9 mouse cellular contexts compared by ENCODE assay signal in genomic region chr17:34895724-34896123, GRCm38 (mm10). TPM values are rescaled to one million over a fixed set of nuclear protein-coding genes. Genes with fewer than 3 reads are reported as not detected.
DNase-seq lines count a peak whose midpoint lies in the region; ATAC-seq and TF ChIP-seq lines count a peak whose summit lies in the region.
"Had no signal": no experiment of that assay in that cellular context is flagged by ENCODE, and none has a peak within 500 bp of the region (broad histone marks: within the 10 kb centered on the region; RNA-seq: fewer than 3 reads in every experiment).

No protein-coding gene starts in this region.

- H3K9me3 ChIP-seq in forebrain, embryonic 10.5 days = peaks cover 8% of the 10 kb centered on the region; the same call in 1 of the 2 replicates
- H3K9me3 ChIP-seq in hindbrain, embryonic 15.5 days = no peaks in the 10 kb centered on the region
- H3K9me3 ChIP-seq in midbrain, embryonic 16.5 days (replicated peaks; ENCODE audit: control insufficient read depth, low read length, poor library complexity, severe bottlenecking) = no peaks in the 10 kb centered on the region

- H3K4me3 ChIP-seq in forebrain, embryonic 10.5 days = peak overlapping the region; percentile 98
- peak overlapping the region; percentile 74 for H3K4me3 ChIP-seq in hindbrain, embryonic 15.5 days
- H3K4me3 ChIP-seq in midbrain, embryonic 16.5 days (ENCODE audit: low read depth, low read length) = peak overlapping the region; percentile 81
- H3K4me3 ChIP-seq in left cerebral cortex, adult 2 months = no peak overlapping the region

- ATAC-seq in hindbrain, embryonic 15.5 days (ENCODE audit: low FRiP score, low read depth) = no peak
- ATAC-seq in midbrain, embryonic 16.5 days = no peak

- peak overlapping the region; percentile 99 for H3K27ac ChIP-seq in forebrain, embryonic 10.5 days
- peak overlapping the region; percentile 91 for H3K27ac ChIP-seq in hindbrain, embryonic 15.5 days (replicated peaks)
- H3K27ac ChIP-seq in midbrain, embryonic 16.5 days (ENCODE audit: low read length) = peak overlapping the region; percentile 95
- H3K27ac ChIP-seq in left cerebral cortex, adult 2 months = no peak overlapping the region

- peaks cover 23% of the 10 kb centered on the region for H3K36me3 ChIP-seq in forebrain, embryonic 10.5 days (replicated peaks)
- no peaks in the 10 kb centered on the region; the same call in 1 of the 2 replicates for H3K36me3 ChIP-seq in hindbrain, embryonic 15.5 days
- H3K36me3 ChIP-seq in midbrain, embryonic 16.5 days (ENCODE audit: control insufficient read depth, insufficient read depth, low read length) = peaks cover 4% of the 10 kb centered on the region; the same call in 1 of the 2 replicates

- DNase-seq in kidney, postnatal 10 days = peak; percentile 22
- DNase-seq in kidney, adult 8-10 months = no peak
- DNase-seq in forebrain, embryonic 10.5 days (ENCODE audit: extremely low spot score, low spot score) = no peak
- no peak for DNase-seq in left cerebral cortex, adult 2 months (ENCODE audit: extremely low spot score in 1 of 2, low spot score in 2 of 2)
- no peak for DNase-seq in spleen, postnatal 10 days (ENCODE audit: low spot score in 2 of 2)
- no peak for DNase-seq in urinary bladder, postnatal 4 days (ENCODE audit: low spot score in 2 of 2)

- no peak for TF ChIP-seq CTCF in left cerebral cortex, adult 2 months (IDR thresholded peaks at IDR 0.05)

- intact Hi-C loops in left cerebral cortex, adult 2 months (cut with DNase I) = loop anchor here (10.0 kb wide), 1 partner anchor 771 kb away; the partner anchor contains the start of gene Brd2

- no peaks in the 10 kb centered on the region for H3K27me3 ChIP-seq in forebrain, embryonic 10.5 days (ENCODE audit: poor library complexity, severe bottlenecking)
- no peaks in the 10 kb centered on the region for H3K27me3 ChIP-seq in hindbrain, embryonic 15.5 days
- H3K27me3 ChIP-seq in midbrain, embryonic 16.5 days (ENCODE audit: control insufficient read depth, insufficient read depth, low read depth, low read length) = no peaks in the 10 kb centered on the region

- 95% methylated on average over 15 of the region's 15 CpGs for WGBS in forebrain, embryonic 10.5 days
- 90% methylated on average over 15 of the region's 15 CpGs for WGBS in hindbrain, embryonic 15.5 days
- WGBS in midbrain, embryonic 16.5 days = 86% methylated on average over 15 of the region's 15 CpGs

- peaks cover 70% of the 10 kb centered on the region for H3K4me1 ChIP-seq in forebrain, embryonic 10.5 days
- H3K4me1 ChIP-seq in hindbrain, embryonic 15.5 days (replicated peaks) = peaks cover 47% of the 10 kb centered on the region
- H3K4me1 ChIP-seq in midbrain, embryonic 16.5 days (ENCODE audit: control insufficient read depth, insufficient read depth, low read length) = peaks cover 40% of the 10 kb centered on the region

- H3K4me2 ChIP-seq in hindbrain, embryonic 15.5 days = peak overlapping the region; percentile 96
- H3K4me2 ChIP-seq in midbrain, embryonic 16.5 days (ENCODE audit: low read length) = peak overlapping the region; percentile 93

- H3K9ac ChIP-seq in hindbrain, embryonic 15.5 days = peak overlapping the region; percentile 81
- H3K9ac ChIP-seq in midbrain, embryonic 16.5 days (ENCODE audit: low read depth, low read length) = peak overlapping the region; percentile 96

RNA-seq across cellular contexts. Expression of gene C2, which starts 2.3 kb away (rescaled TPM):
- 0.83 and 1.7 TPM in 2 replicates for polyA plus RNA-seq in forebrain, embryonic 10.5 days (2016; fragmentation: Nextera tagmentation; extraction: Ambion mirVana)
- polyA plus RNA-seq in hindbrain, embryonic 15.5 days (2015; fragmentation: Nextera tagmentation; extraction: Ambion mirVana) = 2.4 and 3.7 TPM in 2 replicates
- 1.6 and 2.4 TPM in 2 replicates for polyA plus RNA-seq in midbrain, embryonic 16.5 days (2015; fragmentation: Nextera tagmentation; extraction: Ambion mirVana)
- 1 to 10 TPM; 2.1 to 2.2 TPM for total RNA-seq in left cerebral cortex, adult 2 months (2021)

RNA-seq across cellular contexts. Expression of gene Ehmt2, which starts 2.5 kb away (rescaled TPM):
- 93.3 and 98.8 TPM in 2 replicates for polyA plus RNA-seq in forebrain, embryonic 10.5 days (2016; fragmentation: Nextera tagmentation; extraction: Ambion mirVana)
- polyA plus RNA-seq in hindbrain, embryonic 15.5 days (2015; fragmentation: Nextera tagmentation; extraction: Ambion mirVana) = 90.9 and 96.7 TPM in 2 replicates
- 99.8 and 102 TPM in 2 replicates for polyA plus RNA-seq in midbrain, embryonic 16.5 days (2015; fragmentation: Nextera tagmentation; extraction: Ambion mirVana)
- total RNA-seq in left cerebral cortex, adult 2 months (2021) = 100 to 1,000 TPM; 175 to 184 TPM

RNA-seq across cellular contexts. Expression of gene Gm20547, which starts 13.9 kb away (rescaled TPM):
- polyA plus RNA-seq in forebrain, embryonic 10.5 days (2016; fragmentation: Nextera tagmentation; extraction: Ambion mirVana) = 0.05 and 0.11 TPM in 2 replicates
- polyA plus RNA-seq in hindbrain, embryonic 15.5 days (2015; fragmentation: Nextera tagmentation; extraction: Ambion mirVana) = not detected in 2 replicates
- 0.16 TPM in 1 of 2 replicates, not detected in the other for polyA plus RNA-seq in midbrain, embryonic 16.5 days (2015; fragmentation: Nextera tagmentation; extraction: Ambion mirVana)
- total RNA-seq in left cerebral cortex, adult 2 months (2021) = not detected
- polyA plus RNA-seq: large intestine, adult 2 months had no signal

RNA-seq across cellular contexts. Expression of gene Zbtb12, which starts 16.4 kb away (rescaled TPM):
- polyA plus RNA-seq in forebrain, embryonic 10.5 days (2016; fragmentation: Nextera tagmentation; extraction: Ambion mirVana) = 6.6 and 7.0 TPM in 2 replicates
- polyA plus RNA-seq in hindbrain, embryonic 15.5 days (2015; fragmentation: Nextera tagmentation; extraction: Ambion mirVana) = 11.9 and 12.9 TPM in 2 replicates
- 12.4 and 13.1 TPM in 2 replicates for polyA plus RNA-seq in midbrain, embryonic 16.5 days (2015; fragmentation: Nextera tagmentation; extraction: Ambion mirVana)
- total RNA-seq in left cerebral cortex, adult 2 months (2021) = 1 to 10 TPM; 6.5 to 7.4 TPM

RNA-seq across cellular contexts. Expression of gene Slc44a4, which starts 18.5 kb away (rescaled TPM):
- polyA plus RNA-seq in forebrain, embryonic 10.5 days (2016; fragmentation: Nextera tagmentation; extraction: Ambion mirVana) = 0.06 and 0.11 TPM in 2 replicates
- 0.09 TPM in 1 of 2 replicates, not detected in the other for polyA plus RNA-seq in hindbrain, embryonic 15.5 days (2015; fragmentation: Nextera tagmentation; extraction: Ambion mirVana)
- 0.09 TPM in 1 of 2 replicates, not detected in the other for polyA plus RNA-seq in midbrain, embryonic 16.5 days (2015; fragmentation: Nextera tagmentation; extraction: Ambion mirVana)
- total RNA-seq in left cerebral cortex, adult 2 months (2021) = under 1 TPM; 0.45 to 0.79 TPM
